In the genomic region with DNA sequence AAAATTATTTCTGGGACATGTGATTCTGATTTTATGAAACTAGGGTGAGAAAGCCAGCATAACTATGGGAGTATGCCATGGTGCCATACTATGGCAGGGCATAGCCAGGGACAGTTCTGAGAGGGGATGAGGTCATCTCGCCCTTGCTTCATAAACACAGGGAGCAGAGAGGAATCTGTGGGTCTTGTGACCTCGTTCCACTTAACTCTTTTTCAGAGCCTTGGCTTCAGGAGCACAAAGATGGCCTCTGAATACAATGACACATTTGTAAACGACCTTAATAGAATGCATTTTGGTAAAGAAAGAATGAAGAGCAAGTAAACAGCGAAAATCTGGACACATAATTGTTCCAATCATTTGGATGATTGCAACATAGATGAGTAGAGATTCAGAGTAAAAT, we compare ENCODE assay signal across 28 mouse cellular contexts. TPM values are rescaled to one million over a fixed set of nuclear protein-coding genes. Genes with fewer than 3 reads are reported as not detected.
"Had no signal": no experiment of that assay in that cellular context is flagged by ENCODE, and none has a peak within 500 bp of the region (broad histone marks: within the 10 kb centered on the region; RNA-seq: fewer than 3 reads in every experiment).

No protein-coding gene starts in this region.

- DNase-seq: kidney, adult 8-10 months; kidney, postnatal 10 days; kidney, postnatal 36 days; layer of hippocampus, postnatal 36 days; liver; lung, adult 18-20 months; lung, postnatal 10 days; lung, postnatal 36 days; right cerebral cortex, postnatal 25 days; spleen, adult 18-20 months; thymus, adult 18-20 months; thymus, postnatal 4 days had no signal

- ATAC-seq: liver, embryonic 12.5 days; midbrain, embryonic 13.5 days; midbrain, embryonic 16.5 days had no signal

RNA-seq across cellular contexts. Expression of a gene that starts 18.5 kb away (rescaled TPM):
- total RNA-seq: layer of hippocampus, adult 8-10 months; layer of hippocampus, postnatal 10 days; layer of hippocampus, postnatal 36 days; left cerebral cortex, adult 8-10 months; left cerebral cortex, postnatal 14 days had no signal
- polyA plus RNA-seq: kidney, embryonic 15.5 days; limb, embryonic 10.5 days; limb, embryonic 13.5 days; liver, embryonic 12.5 days; liver, embryonic 15.5 days; lung, embryonic 15.5 days; midbrain, embryonic 10.5 days; midbrain, embryonic 13.5 days; midbrain, embryonic 16.5 days; neural tube, embryonic 11.5 days; neural tube, embryonic 14.5 days; testis, adult 2 months had no signal

RNA-seq across cellular contexts. Expression of a gene that starts 24.0 kb away (rescaled TPM):
- total RNA-seq: layer of hippocampus, adult 8-10 months; layer of hippocampus, postnatal 10 days; layer of hippocampus, postnatal 36 days; left cerebral cortex, adult 8-10 months; left cerebral cortex, postnatal 14 days had no signal
- polyA plus RNA-seq: kidney, embryonic 15.5 days; limb, embryonic 10.5 days; liver, embryonic 12.5 days; liver, embryonic 15.5 days; lung, embryonic 15.5 days; midbrain, embryonic 10.5 days; midbrain, embryonic 13.5 days; midbrain, embryonic 16.5 days; neural tube, embryonic 11.5 days; neural tube, embryonic 14.5 days; testis, adult 2 months had no signal
